26 mouse cellular contexts compared by ENCODE assay signal in the genomic region with DNA sequence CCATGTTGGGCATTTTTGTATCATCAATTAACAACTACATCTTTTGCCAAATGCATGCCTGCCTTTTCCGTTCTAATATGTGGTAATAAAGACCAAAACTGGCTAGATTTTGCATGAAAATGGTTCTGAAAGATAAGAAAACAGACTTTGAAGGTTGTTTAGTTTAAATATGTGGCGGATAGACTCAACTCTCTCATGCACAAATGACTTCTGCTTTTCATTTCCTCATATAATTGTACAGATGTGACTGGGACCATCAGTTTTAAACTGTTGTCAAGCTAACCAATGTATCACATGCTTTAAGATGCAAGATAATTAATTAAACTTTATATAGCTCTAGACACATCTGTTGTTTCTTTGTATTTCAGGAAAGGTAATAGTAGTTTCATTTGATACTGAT. TPM values are rescaled to one million over a fixed set of nuclear protein-coding genes. Genes with fewer than 3 reads are reported as not detected.
"Had no signal": no experiment of that assay in that cellular context is flagged by ENCODE, and none has a peak within 500 bp of the region (broad histone marks: within the 10 kb centered on the region; RNA-seq: fewer than 3 reads in every experiment).

No protein-coding gene starts in this region.

- H3K27me3 ChIP-seq: heart, embryonic 12.5 days; hindbrain, embryonic 13.5 days; hindbrain, embryonic 15.5 days; kidney, embryonic 15.5 days; limb, embryonic 12.5 days had no signal

- H3K36me3 ChIP-seq: heart, embryonic 10.5 days; heart, embryonic 12.5 days; hindbrain, embryonic 13.5 days; kidney, embryonic 15.5 days; limb, embryonic 10.5 days; limb, embryonic 12.5 days had no signal

- ATAC-seq: hindbrain, postnatal 0 days; intestine, embryonic 16.5 days had no signal

- DNase-seq: gastrocnemius, adult 2 months; gastrocnemius, postnatal 10 days; gastrocnemius, postnatal 25 days; heart, adult 18-20 months; heart, postnatal 14 days; heart, postnatal 36 days; kidney, adult 11 months; kidney, adult 2 months; kidney, adult 9 months; kidney, postnatal 14 days; kidney, postnatal 36 days; layer of hippocampus, adult 9-11 months; liver had no signal

- H3K4me3 ChIP-seq: gastrocnemius, adult 2 months; heart, embryonic 10.5 days; heart, embryonic 12.5 days; hindbrain, embryonic 13.5 days; hindbrain, embryonic 15.5 days; kidney, embryonic 15.5 days; left cerebral cortex, adult 2 months; limb, embryonic 10.5 days; limb, embryonic 12.5 days had no signal

- H3K4me1 ChIP-seq: heart, embryonic 10.5 days; heart, embryonic 12.5 days; hindbrain, embryonic 13.5 days; hindbrain, embryonic 15.5 days; kidney, embryonic 15.5 days; limb, embryonic 10.5 days; limb, embryonic 12.5 days had no signal

- H3K27ac ChIP-seq: gastrocnemius, adult 2 months; heart, embryonic 10.5 days; hindbrain, embryonic 13.5 days; hindbrain, embryonic 15.5 days; hindbrain, postnatal 0 days; kidney, embryonic 15.5 days; kidney, postnatal 0 days; left cerebral cortex, adult 2 months; limb, embryonic 10.5 days; limb, embryonic 12.5 days had no signal

RNA-seq across cellular contexts. Expression of gene Pdzrn4, which starts 55.3 kb away (rescaled TPM):
- total RNA-seq: granulocyte monocyte progenitor cell, adult 5-6 weeks; hematopoietic stem cell, adult 5-6 weeks had no signal
